9 mouse cellular contexts compared by ENCODE assay signal in the genomic region with DNA sequence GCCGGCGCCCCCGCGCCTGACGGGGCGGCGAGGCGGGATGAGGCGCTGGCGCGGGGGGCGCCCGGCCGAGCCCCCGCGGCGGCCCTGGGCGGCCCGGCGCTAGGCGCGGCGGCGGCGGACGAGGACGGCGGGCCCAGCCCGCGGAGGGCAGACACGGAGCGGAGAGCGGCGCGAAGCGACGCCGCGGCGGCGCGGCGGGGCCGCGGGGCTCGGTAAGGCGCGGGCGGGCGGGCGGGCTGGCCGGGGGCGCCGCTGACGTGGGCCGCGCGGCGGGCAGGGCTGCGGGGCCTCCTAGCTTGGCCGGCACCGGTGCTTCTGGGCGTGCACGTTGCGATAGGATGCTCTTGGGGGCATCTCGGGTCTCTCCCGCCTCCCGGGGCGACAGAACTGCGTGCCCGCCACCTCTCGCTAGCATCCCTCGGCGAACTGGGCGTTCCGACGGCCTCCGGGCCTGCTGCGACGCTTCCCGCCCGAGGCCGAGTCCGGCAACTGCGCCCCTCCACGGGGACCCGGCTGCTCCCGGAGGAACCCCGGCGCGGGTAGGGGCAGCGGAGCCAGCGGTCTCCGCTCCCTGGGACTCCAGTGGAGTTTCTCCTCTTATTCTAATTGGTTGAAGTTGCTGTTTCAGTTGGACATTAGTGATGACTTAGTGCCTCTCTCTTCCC.
A peak's percentile ranks its signal among the peaks of the same experiment; 100 is the strongest.
DNase-seq lines count a peak whose midpoint lies in the region; ATAC-seq and TF ChIP-seq lines count a peak whose summit lies in the region.
"Had no signal": no experiment of that assay in that cellular context is flagged by ENCODE, and none has a peak within 500 bp of the region (broad histone marks: within the 10 kb centered on the region; RNA-seq: fewer than 3 reads in every experiment).

No protein-coding gene starts in this region.

- H3K27ac ChIP-seq in intestine, embryonic 15.5 days = peak overlapping the region; percentile 70
- 0 out of 2 replicates have a peak overlapping the region, but pooled peaks have one; percentile 2 for H3K27ac ChIP-seq in liver, adult 2 months (replicated peaks; ENCODE audit: insufficient read depth, low read depth, low read length)
- H3K27ac ChIP-seq in midbrain, postnatal 0 days (ENCODE audit: low read depth, low read length) = peak overlapping the region; percentile 92

- ATAC-seq in intestine, embryonic 15.5 days = peak; percentile 76
- ATAC-seq in midbrain, postnatal 0 days (ENCODE audit: low FRiP score) = peak; percentile 83

- TF ChIP-seq CTCF in liver, adult 2 months (IDR thresholded peaks at IDR 0.05; ENCODE audit: low read depth, low read length) = 0 out of 2 replicates have a peak, but pooled peaks have one; percentile 3
- no peak for TF ChIP-seq CTCF in midbrain, postnatal 0 days (IDR thresholded peaks at IDR 0.05)

- peak overlapping the region; percentile 87 for H3K4me2 ChIP-seq in intestine, embryonic 15.5 days (replicated peaks)
- peak overlapping the region; percentile 78 for H3K4me2 ChIP-seq in midbrain, postnatal 0 days (ENCODE audit: low read depth, low read length, poor library complexity, severe bottlenecking)

- peaks cover 12% of the 10 kb centered on the region for H3K4me1 ChIP-seq in intestine, embryonic 15.5 days (replicated peaks)
- peaks cover 9% of the 10 kb centered on the region for H3K4me1 ChIP-seq in liver, adult 2 months (ENCODE audit: control insufficient read depth, insufficient read depth, low read length)
- peaks cover 11% of the 10 kb centered on the region for H3K4me1 ChIP-seq in midbrain, postnatal 0 days (ENCODE audit: insufficient read depth, low read length)

- peak; percentile 56 to 66 for DNase-seq in layer of hippocampus, postnatal 10 days (ENCODE audit: low spot score in 2 of 2)
- no peak for DNase-seq in layer of hippocampus, adult 9-10 months (ENCODE audit: low spot score)
- DNase-seq in embryo, embryonic 10.5 days (ENCODE audit: low spot score) = peak; percentile 68
- DNase-seq in gastrocnemius, postnatal 36 days = peak; percentile 19 to 49
- no peak for DNase-seq in liver, adult 2 months (ENCODE audit: extremely low read depth, low read depth, low spot score)
- peak; percentile 26 for DNase-seq in midbrain, postnatal 0 days (ENCODE audit: low spot score)
- DNase-seq in testis, postnatal 14 days (ENCODE audit: low spot score) = peak; percentile 73

- peak overlapping the region; percentile 79 for H3K9ac ChIP-seq in intestine, embryonic 15.5 days
- peak overlapping the region; percentile 87 for H3K9ac ChIP-seq in liver, adult 2 months (ENCODE audit: low read depth, low read length)
- H3K9ac ChIP-seq in midbrain, postnatal 0 days (replicated peaks; ENCODE audit: low read length, poor library complexity, severe bottlenecking) = peak overlapping the region; percentile 98

- intact Hi-C loops in gastrocnemius, postnatal 36 days (cut with DNase I) = no loop called here

- no peaks in the 10 kb centered on the region for H3K36me3 ChIP-seq in intestine, embryonic 15.5 days
- H3K36me3 ChIP-seq in liver, adult 2 months (ENCODE audit: control insufficient read depth, insufficient read depth, low read length) = no peaks in the 10 kb centered on the region
- H3K36me3 ChIP-seq in midbrain, postnatal 0 days (ENCODE audit: insufficient read depth, low read length) = no peaks in the 10 kb centered on the region
- H3K36me3 ChIP-seq: G1E had no signal

- TF ChIP-seq POLR2A in liver, adult 2 months (IDR thresholded peaks at IDR 0.05; ENCODE audit: extremely low read depth, insufficient read depth, low read length) = no peak

- H3K9me3 ChIP-seq in intestine, embryonic 15.5 days = no peaks in the 10 kb centered on the region
- H3K9me3 ChIP-seq in midbrain, postnatal 0 days (ENCODE audit: low read length) = no peaks in the 10 kb centered on the region

- under 1% methylated on average over 87 of the region's 94 CpGs for WGBS in intestine, embryonic 15.5 days
- WGBS in liver, adult 2 months = 11% methylated on average over 94 of the region's 94 CpGs
- under 1% methylated on average over 46 of the region's 94 CpGs for WGBS in midbrain, postnatal 0 days

- peaks cover 19% of the 10 kb centered on the region; the same call in 1 of the 2 replicates for H3K79me2 ChIP-seq in liver, adult 2 months (ENCODE audit: control insufficient read depth, insufficient read depth, low read length)

- no peaks in the 10 kb centered on the region for H3K27me3 ChIP-seq in intestine, embryonic 15.5 days (replicated peaks)
- H3K27me3 ChIP-seq in liver, adult 2 months (ENCODE audit: control insufficient read depth, insufficient read depth, low read length) = no peaks in the 10 kb centered on the region
- H3K27me3 ChIP-seq in midbrain, postnatal 0 days (ENCODE audit: insufficient read depth, low read length) = no peaks in the 10 kb centered on the region

- peak overlapping the region; percentile 79 for H3K4me3 ChIP-seq in intestine, embryonic 15.5 days (replicated peaks)
- peak overlapping the region; percentile 89 for H3K4me3 ChIP-seq in liver, adult 2 months (ENCODE audit: insufficient read depth, low read depth, low read length)
- H3K4me3 ChIP-seq in midbrain, postnatal 0 days (ENCODE audit: low read depth, low read length) = peak overlapping the region; percentile 88

Comparison
In these comparisons a context has a peak if more than half of its experiments do, and no peak if none do; other contexts are left out.
1. DNase-seq: peak in layer of hippocampus, postnatal 10 days (2 of 2), embryo, embryonic 10.5 days (single experiment), gastrocnemius, postnatal 36 days (2 of 2), midbrain, postnatal 0 days (single experiment) and testis, postnatal 14 days (single experiment); none in layer of hippocampus, adult 9-10 months (single experiment) and liver, adult 2 months (single experiment).
2. H3K27ac ChIP-seq: peak in every context shown above with its lines; median percentile 92 in midbrain, postnatal 0 days; 70 in intestine, embryonic 15.5 days; 2 in liver, adult 2 months.
3. Peak in every context shown above with its lines, with median percentiles within 50 percentile points of each other: H3K4me3 ChIP-seq and H3K9ac ChIP-seq.